Mouse (Mus musculus) MEL-GATA-1-ER (cell line): ENCODE data around the gene Unc5b.
"Not testable (repeated sequence)": the region's sequence is repeated elsewhere in the genome, so short reads cannot be mapped to it uniquely, and the experiment has no call there.

ENCODE experiments used
- DNase-seq: peaks from one replicate; pipeline ENCODE4 v3.0.0-alpha.2; 2012; ENCODE audit warnings: low read depth; ENCODE audit errors: extremely low read depth

Gene Unc5b

DNA sequence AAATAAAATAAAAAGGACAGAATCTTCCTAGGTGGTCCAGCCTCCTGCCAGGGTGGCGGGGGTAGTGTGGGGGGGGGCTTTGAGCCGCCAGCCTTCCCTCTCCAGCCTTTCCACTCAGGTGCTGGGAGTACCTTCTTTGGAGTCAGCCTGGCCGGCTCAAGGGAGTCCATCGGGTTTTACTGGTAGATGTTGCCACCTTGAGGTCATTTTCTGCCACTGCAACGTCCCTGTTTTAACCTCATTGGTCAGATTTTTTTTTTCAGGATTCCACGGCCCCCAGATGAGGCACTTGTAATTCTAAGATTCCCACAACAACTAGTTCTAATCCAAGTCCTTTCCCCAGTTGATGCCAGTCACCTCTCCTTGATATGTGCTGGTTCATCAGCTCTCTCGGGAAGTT, 74.4 kb downstream of the Unc5b start:
- peak; percentile 20 for DNase-seq

DNA sequence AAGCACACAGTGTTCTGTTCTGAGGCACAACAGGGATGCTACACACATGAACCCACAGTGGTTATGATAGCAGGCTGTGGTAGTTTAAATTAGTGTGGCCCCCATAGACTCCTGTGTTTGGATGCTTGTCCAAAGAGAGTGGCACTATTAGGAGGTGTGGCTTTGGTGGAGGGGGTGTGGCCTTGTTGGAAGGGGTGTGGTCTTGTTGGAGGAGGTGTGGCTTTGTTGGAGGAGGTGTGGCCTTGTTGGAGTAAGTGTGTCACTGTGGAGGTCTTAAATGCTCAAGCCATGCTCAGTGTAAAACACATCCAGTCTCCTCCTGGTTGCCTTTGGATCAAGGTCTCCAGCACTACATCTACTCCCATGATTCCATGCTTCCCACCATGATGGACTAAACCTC, 75.2 kb downstream of the Unc5b start:
- no peak for DNase-seq

DNA sequence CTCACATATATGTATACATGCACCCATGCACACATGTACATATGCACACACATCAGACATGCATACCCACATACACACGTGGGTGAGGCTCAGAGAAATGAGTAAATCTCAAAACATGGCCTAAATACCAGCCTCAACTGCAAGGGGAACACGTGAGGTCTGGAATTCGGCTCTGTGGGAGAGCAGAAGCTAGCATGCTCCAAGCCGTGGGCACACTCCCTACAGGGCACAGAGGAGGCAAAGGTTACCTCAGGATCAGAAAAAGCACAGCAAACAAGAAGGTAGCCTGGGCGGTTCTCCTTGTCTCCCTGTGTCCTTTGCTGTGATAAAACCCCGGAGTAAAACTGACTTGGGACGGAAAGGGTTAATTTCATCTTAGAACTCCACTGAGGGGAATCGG, 77.4 kb downstream of the Unc5b start:
- no peak for DNase-seq

DNA sequence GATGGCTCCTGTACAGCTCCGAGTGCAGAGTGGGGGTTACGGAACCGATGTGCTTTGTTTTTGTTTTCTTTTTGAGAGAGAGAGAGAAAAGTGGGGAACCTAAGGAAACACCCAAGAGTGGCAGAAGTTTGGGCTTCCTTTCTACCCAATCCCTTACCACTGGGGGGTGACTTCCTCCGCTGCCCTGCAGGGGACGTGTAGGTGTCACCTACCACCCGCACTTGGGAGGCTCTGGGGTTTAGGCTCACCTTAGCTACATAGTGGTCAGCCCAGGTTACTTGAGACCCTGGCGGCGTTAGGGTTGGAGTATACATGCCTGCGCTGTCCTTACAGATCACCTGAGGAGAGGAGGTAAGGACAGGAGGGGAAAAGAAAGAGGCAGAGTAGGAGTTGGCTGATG, 78.1 kb downstream of the Unc5b start:
- no peak for DNase-seq

DNA sequence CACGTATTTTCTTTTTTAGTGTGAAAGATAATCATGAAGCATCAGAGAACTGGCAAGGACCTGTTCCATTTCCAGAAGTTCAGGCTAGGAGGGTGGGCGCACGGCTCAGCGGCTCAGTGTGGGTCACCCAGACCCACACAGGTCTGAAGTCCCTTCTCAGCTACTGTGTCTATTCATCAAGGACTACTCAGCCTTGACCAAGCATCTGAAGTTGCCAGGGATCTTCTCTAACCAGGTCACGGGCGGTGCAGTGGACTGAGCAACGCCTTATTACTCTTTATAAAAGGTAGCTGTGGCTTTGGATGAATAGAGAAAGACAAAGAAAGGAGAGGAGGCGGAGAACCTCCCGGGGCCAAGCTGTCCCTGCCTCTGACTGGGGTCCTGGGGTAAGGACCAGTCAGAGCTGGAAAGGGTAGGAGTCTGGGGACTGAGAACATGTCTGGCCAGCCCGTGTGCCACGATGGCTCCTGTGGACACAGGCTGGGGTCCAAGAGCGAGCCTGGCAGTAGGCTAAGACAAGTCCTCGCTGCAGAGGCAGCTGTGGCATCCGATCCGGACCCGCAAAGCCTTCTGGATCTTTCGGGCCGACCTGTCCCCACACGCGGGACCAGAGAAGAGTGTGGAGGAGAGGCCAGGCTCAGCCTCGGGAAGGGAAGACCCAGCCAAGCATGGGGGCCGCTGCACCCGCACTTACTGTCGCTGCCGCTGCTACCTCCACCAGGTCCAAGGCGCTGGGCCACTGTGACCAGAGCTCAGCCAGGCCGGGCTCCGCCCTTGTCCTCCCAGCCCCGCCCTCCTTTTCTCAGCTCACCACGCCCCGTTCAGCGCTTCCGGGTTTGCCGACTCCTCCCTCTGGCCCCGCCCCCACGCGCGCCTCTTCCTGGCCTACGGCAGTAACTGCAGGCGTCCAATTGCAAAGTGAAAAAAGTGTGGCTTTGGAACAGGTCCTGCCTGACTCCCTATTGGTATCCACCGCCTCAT, 79.1 kb downstream of the Unc5b start, which contains the start of gene Slc29a3:
Slc29a3 (minus strand) TSS at position 755 of the 981 bp plus-strand sequence.
- DNase-seq = peak; percentile 65

DNA sequence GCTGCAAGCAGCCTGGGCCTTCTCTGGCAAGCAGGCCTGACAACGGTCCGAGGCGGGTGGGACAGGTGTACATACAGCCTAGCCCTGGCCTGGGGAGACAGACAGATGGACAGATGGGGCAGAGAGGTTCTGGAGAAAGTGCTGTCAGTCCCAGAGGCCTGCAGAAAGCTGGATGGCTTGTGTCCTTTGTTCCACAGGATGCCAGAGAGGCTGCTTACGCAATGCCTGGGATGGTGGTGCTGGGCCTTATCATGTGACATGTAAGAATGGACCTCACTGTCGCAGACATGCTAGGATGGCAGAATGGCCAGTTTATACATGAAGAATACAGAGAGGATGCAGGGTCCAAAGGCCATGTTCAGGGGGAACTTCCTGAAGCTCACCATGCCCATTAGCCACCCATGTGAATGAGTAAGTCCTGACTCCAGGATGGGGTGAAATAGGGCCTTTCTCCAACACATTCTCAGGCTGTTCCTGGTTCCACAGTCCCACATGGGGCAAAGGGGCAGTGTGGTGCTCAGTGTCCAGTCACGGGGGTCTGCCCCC, 83.6 kb downstream of the Unc5b start:
- no peak for DNase-seq

DNA sequence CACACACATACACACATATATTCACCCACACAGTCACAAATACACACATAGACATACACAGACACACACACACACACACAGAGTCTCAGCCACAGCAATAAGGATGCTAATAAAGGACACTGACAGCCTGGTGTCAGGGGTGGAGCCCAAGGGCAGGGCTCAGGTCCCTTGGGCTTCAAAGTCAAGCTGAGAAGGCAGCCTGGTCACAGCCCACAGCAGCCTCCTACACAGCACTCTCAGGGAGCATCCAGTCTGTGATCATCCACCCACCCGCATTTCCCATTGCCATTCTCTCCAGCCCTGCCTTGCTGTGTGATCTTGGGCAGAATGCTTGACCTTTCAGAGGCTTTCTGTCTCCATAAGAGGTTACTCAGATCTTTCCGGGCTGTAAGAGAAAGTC, 84.9 kb downstream of the Unc5b start:
- no peak for DNase-seq

DNA sequence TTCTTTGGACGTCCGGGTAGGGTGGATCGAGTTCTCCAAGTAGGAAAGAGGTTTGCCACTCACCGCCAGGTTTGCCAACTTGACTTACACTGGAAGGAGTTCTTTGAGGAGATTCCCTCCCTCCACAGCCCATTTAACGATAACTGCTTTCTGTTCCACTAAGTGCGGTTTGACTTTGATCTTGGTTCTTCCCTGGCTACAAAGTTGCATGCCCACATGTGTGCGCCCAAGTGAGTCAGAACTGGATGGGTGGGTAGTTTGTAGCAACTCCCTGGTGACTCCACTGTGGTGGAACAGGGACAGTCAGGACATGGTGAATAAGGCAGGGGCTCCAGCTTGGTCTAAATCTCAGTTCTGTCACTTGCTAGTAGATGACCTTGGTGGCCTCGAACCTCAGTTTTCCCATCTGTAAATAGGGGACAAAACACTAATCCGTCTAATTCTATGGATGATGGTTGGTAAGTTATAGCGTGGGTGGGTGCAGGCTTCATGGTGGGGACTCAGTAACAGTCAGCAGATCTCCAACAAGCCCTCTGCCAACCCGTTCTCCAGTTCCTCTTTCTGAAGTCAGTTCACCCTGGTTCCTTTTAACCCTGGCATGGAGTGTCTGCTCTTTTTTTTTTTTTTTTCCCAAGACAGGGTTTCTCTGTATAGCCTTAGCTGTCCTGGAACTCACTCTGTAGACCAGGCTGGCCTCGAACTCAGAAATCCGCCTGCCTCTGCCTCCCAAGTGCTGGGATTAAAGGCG, 86.7 kb downstream of the Unc5b start:
- DNase-seq = no peak

DNA sequence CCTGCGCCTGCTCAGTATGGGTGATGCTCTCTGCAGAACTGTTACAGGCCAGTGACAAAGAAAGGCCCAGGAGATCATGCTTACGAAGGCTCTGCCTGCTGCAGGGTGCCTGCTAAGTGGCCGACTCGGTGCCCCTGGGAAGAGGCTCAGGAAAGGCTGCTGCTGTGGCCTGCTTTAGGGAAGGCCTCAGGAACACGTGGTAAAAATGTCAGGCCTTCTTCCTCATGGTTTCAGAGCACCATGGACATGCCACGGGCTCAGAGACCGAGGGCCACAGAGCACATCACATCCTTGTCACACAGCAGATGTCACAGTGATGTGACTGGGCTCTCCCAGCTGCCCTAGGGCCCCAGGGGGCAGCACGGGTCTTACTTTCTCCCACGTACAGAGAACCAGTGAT, 87.7 kb downstream of the Unc5b start:
- DNase-seq = no peak

DNA sequence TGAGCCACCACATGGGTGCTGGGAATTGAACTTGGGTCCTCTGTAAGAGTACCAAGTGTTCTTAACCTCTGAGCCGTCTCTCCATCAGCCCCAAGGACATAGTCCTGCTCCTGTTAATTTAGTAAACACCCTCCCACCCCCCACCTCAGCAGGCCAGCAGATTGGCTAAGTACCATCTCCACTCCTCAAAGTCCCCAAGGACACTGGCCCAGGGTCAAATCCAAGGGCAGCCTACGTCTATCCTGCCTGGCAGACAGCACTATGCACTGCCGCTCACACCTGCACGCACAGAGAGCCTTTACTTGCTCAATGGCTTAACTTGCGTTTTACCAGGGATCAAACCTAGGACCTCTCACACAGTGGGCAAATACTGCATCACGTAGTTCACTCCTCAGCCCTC, 88.4 kb downstream of the Unc5b start:
- DNase-seq = no peak

DNA sequence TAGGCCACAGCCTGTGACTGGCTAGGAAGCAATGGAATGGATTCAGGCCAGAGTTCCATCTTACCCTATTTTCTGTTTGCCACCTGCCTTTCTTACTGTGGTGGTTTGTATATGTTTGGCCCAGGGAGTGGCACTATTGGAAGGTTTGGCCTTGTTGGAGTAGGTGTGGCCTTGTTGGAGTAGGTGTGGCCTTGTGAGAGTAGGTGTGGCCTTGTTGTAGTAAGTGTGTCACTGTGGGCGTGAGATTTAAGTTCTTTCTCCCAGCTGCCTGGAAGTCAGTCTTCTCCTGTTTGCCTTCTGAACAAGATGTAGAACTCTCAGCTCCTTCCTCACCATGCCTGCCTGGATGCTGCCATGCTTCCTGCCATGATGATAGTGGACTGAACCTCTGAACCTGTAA, 89.1 kb downstream of the Unc5b start:
- not testable (repeated sequence) for DNase-seq

DNA sequence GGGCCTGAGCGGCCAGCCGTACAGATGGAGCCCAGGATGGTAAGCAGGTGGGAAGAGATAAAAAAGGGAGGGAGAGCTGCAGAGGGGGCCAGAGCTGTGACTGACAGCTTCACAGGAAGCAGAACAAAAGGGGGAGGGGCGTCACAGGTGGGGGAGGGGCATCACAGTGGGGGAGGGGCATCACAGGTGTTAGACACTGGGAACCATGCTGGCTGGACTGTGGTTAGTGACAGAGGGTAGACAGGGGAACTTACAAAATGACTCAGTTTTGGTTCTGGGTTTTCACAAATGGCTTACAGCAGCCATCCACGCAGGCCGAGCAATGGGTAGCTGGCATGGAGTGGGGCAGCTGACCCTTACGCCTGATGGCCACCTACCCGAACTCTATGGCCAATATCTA, 89.9 kb downstream of the Unc5b start:
- no peak for DNase-seq

DNA sequence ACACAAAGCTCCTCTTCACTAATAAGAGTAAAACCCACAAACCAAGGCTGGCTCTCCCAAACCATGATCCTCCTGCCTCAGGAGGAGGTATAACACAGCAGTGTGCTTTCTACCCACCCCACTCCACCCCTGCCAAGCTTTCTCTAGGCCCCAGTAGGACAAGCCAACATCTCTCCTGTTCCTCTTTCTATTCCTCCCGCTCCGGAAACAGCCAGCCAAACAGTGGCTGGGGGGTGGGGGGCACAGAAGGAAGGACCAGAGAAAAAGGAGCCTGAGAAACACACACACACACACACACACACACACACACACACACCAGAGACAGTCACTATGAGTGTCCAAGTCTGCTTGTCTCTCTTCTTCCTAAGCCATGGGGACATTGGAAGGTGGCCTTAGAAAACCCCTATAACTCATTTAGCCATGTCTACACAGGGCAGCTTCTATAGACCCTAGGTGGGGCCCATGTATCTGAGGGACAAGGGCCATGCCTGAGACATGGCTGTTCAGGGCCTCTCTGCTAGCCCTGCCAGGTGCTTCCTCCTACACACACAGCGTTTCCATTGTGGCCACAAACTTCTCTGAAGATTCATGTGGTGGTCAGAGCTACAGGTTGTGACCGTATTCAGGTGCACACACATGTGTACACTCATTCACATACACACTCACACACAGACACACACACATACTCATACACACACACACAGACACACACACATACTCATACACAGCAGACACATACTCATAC, 91.6 kb downstream of the Unc5b start:
- DNase-seq = no peak

DNA sequence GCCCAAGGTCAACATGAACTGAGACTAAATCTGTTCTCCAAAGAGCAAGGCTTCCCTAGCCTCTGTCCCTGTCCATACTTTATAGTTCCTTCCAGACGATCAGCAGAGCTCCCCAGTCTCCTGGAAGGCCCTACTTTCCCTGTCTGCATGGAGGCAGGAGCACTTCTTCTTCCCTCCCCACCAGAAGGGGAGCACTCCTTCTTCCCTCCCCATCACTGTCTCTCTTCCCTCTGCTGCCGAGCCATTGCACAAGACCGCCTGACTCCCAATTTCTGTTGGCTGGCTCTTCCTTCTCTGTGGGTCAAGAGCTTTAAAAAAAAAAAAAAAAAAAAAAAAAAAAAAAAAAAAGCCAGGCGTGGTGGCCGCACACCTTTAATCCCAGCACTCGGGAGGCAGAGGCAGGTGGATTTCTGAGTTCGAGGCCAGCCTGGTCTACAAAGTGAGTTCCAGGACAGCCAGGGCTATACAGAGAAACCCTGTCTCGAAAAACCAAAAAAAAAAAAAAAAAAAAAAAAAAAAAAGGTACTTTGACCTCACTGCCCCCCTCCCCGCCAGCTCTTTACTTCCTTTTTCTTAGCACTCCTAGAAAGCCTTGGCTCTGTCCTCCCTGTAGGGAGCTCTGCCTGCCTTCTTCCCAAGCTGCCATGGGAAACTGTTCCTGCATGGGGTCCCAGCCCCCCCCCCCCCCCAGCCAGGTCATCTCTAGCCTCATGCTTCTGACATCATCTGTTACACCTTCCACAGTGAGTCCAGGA, 93.3 kb downstream of the Unc5b start:
- DNase-seq = no peak

DNA sequence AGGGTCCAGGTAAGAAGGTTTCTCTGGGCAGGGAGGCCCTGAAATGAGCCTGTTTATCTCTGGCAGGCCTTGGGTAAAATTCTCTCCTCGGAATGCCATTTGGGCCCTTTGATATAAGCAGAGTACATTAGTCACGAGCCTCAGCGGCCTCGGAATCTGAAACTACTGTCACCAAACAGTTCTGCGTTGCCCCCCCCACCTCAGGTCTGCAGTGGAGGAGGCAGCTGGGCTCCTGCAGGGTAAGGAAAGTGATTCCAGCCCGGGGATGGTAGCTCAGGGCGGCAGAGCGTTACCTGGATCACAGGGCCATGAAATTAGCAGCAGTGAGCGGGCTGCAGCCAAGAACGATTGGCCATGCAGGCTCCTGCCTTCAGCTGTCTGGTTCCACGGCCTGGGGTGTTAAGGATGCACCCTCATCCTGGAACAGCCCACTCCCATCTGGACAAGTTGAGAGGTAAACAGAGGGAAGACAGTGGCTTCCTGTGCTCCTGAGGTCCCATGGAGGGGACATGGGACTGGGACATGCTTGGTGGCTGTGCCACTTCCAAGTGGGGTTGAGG, 94.1 kb downstream of the Unc5b start:
- DNase-seq = no peak

DNA sequence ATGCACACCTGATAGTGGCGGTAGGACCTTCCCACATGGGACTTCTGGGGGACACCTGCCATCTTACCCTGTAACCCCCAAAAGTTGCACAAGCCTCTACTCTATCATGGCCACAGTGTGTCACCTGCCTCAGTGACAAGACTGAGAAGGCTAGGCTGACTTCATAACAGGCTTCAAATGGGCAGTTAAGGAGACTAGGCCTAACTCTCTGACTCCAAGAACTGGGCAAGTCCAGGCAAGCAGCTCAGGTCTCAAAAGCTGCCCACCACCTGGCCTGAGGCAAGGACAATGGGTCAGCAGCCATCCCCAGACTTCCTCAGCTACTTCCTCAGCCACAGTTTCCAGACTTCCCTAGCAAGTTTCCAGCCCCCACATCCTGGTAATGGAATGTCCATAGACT, 95.6 kb downstream of the Unc5b start:
- no peak for DNase-seq

DNA sequence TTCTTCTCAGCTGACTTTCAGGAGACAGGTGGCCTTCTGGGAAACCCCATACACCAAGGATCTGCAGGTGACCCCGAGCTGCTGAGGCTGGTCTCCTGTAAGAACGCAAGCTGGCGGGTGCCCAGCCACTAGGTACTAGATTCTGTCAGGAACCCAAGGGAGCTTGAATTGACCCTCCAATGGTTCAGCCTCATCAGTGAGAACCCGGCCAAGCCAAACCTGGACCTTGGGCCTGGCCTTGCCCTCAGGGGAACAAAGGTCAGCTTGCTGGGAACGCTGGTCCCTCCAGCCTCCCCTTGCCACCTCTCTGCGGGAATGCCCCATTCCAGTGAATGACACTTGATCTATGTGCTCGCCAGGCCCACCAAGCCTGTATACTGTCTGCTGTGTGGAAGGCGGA, 97.9 kb downstream of the Unc5b start:
- DNase-seq = no peak

DNA sequence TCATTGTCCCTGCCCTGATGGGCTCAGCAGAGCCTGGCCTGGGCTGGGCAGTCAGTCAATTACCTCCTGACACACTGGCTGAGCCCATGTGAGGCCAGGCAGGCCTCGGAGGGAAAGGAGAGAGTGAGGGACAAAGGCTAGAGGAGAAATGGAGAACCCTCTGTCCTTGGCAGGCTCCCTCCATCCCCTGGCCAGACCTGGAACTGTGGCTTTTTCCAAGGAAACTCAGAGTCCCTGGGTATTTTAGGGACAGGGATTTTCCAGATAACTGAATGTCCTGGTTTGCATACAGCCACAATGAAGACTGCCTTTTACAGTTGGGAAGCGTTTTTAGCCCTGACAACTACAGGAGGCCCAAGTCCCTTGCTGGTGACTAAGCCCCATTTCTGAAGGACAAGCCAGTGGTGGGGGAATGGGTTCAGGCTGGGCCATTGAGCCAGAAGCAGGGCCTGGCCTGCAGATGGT, 99.0 kb downstream of the Unc5b start:
- no peak for DNase-seq

DNA sequence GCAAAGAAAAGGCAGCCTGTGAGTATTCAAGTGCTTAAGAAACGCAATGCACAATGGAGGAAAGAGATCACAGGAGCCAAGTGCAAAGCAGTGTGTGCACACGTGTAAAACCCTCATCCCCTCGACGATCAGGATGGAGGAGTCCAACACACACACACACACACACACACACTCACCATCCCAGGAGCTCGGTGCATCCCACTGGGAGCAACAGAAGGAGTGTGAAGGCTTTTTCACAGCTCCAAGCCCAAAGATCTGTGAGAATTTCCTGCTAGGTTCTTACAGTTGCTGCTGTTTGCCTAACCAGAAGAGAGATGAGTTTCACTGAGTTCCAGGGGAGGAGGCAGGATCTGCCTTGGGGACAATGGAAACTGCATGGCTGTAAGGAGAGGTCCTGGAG, 99.6 kb downstream of the Unc5b start:
- no peak for DNase-seq

DNA sequence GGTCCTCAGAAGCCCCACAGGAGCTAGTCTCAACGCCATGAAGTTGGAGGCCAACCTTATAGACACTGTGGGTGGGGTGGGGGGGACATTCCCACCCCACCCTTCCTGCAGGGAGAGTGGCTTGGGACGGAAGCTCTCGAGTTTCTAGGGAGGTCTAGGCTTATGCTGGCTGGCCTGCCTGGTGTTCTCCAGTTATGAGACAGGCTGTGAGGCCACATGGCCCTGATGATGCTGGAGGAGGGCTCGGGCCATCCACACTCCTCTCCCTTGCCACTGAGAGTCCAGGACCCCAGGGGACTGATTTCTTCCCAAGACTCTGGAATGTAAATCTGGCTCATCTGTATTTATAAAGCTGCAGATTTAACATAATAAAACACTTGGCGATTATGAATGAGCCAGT, 104.1 kb downstream of the Unc5b start:
- DNase-seq = no peak
